Mouse (Mus musculus) adrenal gland, adult 2 months (tissue): ENCODE results near the gene Spag8. TPM values are rescaled to one million over a fixed set of nuclear protein-coding genes. Genes with fewer than 3 reads are reported as not detected.

Source experiments
- microRNA-seq, 2 experiments: library from miRNA; unstranded; fragments of <30 nt; microRNA quantifications; one replicate each; pipeline ENCODE4 v1.2.0; 2021
- polyA plus RNA-seq: library from polyadenylated mRNA; depleted of rRNA; stranded (reverse); fragments of >200 nt; gene quantifications from 2 replicates; pipeline ENCODE4 v1.2.3, GENCODE M21; 2012; rRNA removed
- total RNA-seq, 2 experiments: library from RNA; stranded (reverse); gene quantifications; 2 replicates each; pipeline ENCODE4 v1.2.3; 2021

Gene Spag8
- total and polyA plus RNA-seq, 3 experiments: 0.26 to 2.2 (median 0.45) TPM

Small RNAs within 50 kb of the gene (microRNA-seq; reads per million reads assigned to microRNA genes)
- gene Gm25262: 0 to 3.3 reads per million in 2 experiments

Other genes starting within 250 kb of the Spag8 start
- gene Fam166b, start 224.5 kb downstream of the Spag8 start, total RNA-seq: not detected
- 0.52 TPM in 1 of 2 replicates, not detected in the other for gene Fam166b, start 224.5 kb downstream of the Spag8 start, polyA plus RNA-seq
- gene Tesk1, start 211.7 kb downstream of the Spag8 start, total RNA-seq: 10 to 100 TPM; 60.1 to 73.3 TPM
- gene Tesk1, start 211.7 kb downstream of the Spag8 start, polyA plus RNA-seq: 124 and 142 TPM in 2 replicates
- 1 to 10 TPM; 3.0 to 3.3 TPM for gene Cd72, start 199.0 kb downstream of the Spag8 start, total RNA-seq
- 3.3 and 3.7 TPM in 2 replicates for gene Cd72, start 199.0 kb downstream of the Spag8 start, polyA plus RNA-seq
- gene Sit1, start 169.9 kb downstream of the Spag8 start, total RNA-seq: not detected
- gene Sit1, start 169.9 kb downstream of the Spag8 start, polyA plus RNA-seq: 0.28 and 0.73 TPM in 2 replicates
- 10 to 100 TPM; 54.5 to 69.2 TPM for gene Ccdc107, start 160.7 kb downstream of the Spag8 start, total RNA-seq
- 376 and 526 TPM in 2 replicates for gene Ccdc107, start 160.7 kb downstream of the Spag8 start, polyA plus RNA-seq
- gene Arhgef39, start 153.9 kb downstream of the Spag8 start, total RNA-seq: 1 to 10 TPM; 1.0 to 2.1 TPM
- gene Arhgef39, start 153.9 kb downstream of the Spag8 start, polyA plus RNA-seq: 4.8 and 6.6 TPM in 2 replicates
- under 1 TPM; 0.17 to 0.28 TPM for gene Car9, start 146.6 kb downstream of the Spag8 start, total RNA-seq
- gene Car9, start 146.6 kb downstream of the Spag8 start, polyA plus RNA-seq: 0.57 and 1.4 TPM in 2 replicates
- gene Tpm2, start 129.8 kb downstream of the Spag8 start, total RNA-seq: 100 to 1,000 TPM in 1 of 2 experiments, 10 to 100 TPM in 1; 43.3 to 120 TPM
- 21.1 and 34.6 TPM in 2 replicates for gene Tpm2, start 129.8 kb downstream of the Spag8 start, polyA plus RNA-seq
- 100 to 1,000 TPM; 123 to 178 TPM for gene Creb3, start 91.3 kb downstream of the Spag8 start, total RNA-seq
- gene Creb3, start 91.3 kb downstream of the Spag8 start, polyA plus RNA-seq: 178 and 207 TPM in 2 replicates
- gene Tln1, start 90.9 kb downstream of the Spag8 start, total RNA-seq: 100 to 1,000 TPM; 167 to 207 TPM
- 132 and 174 TPM in 2 replicates for gene Tln1, start 90.9 kb downstream of the Spag8 start, polyA plus RNA-seq
- gene Rgp1, start 74.9 kb downstream of the Spag8 start, total RNA-seq: 10 to 100 TPM; 47.1 to 50.7 TPM
- gene Rgp1, start 74.9 kb downstream of the Spag8 start, polyA plus RNA-seq: 50.1 and 57.4 TPM in 2 replicates
- gene Gba2, start 74.7 kb downstream of the Spag8 start, total RNA-seq: 10 to 100 TPM in 1 of 2 experiments, 1 to 10 TPM in 1; 6.8 to 13.0 TPM
- gene Gba2, start 74.7 kb downstream of the Spag8 start, polyA plus RNA-seq: 13.4 and 13.9 TPM in 2 replicates
- gene Msmp, start 69.1 kb downstream of the Spag8 start, total RNA-seq: 1 to 10 TPM; 1.2 to 3.0 TPM
- 0.94 and 1.5 TPM in 2 replicates for gene Msmp, start 69.1 kb downstream of the Spag8 start, polyA plus RNA-seq
- 10 to 100 TPM; 23.3 to 36.1 TPM for gene Npr2, start 21.7 kb downstream of the Spag8 start, total RNA-seq
- 34.1 and 38.0 TPM in 2 replicates for gene Npr2, start 21.7 kb downstream of the Spag8 start, polyA plus RNA-seq
- gene Hint2, start 2.9 kb upstream of the Spag8 start, total RNA-seq: 10 to 100 TPM; 48.8 to 96.9 TPM
- gene Hint2, start 2.9 kb upstream of the Spag8 start, polyA plus RNA-seq: 78.7 and 106 TPM in 2 replicates
- 1 to 10 TPM; 4.6 to 5.0 TPM for gene Tmem8b, start 15.4 kb upstream of the Spag8 start, total RNA-seq
- 14.7 and 17.5 TPM in 2 replicates for gene Tmem8b, start 15.4 kb upstream of the Spag8 start, polyA plus RNA-seq
- under 1 TPM; 0.23 to 0.24 TPM for gene Fam221b, start 15.6 kb upstream of the Spag8 start, total RNA-seq
- not detected in 2 replicates for gene Fam221b, start 15.6 kb upstream of the Spag8 start, polyA plus RNA-seq
- gene Olfr70, start 47.2 kb upstream of the Spag8 start, total RNA-seq: not detected
- gene Olfr70, start 47.2 kb upstream of the Spag8 start, polyA plus RNA-seq: not detected in 2 replicates
- gene Olfr71, start 56.7 kb upstream of the Spag8 start, total RNA-seq: not detected
- gene Olfr71, start 56.7 kb upstream of the Spag8 start, polyA plus RNA-seq: not detected in 2 replicates
- gene Hrct1, start 73.6 kb upstream of the Spag8 start, total RNA-seq: 1 to 10 TPM; 2.2 to 3.9 TPM
- gene Hrct1, start 73.6 kb upstream of the Spag8 start, polyA plus RNA-seq: 8.1 and 14.2 TPM in 2 replicates
- 1 to 10 TPM; 1.5 to 2.4 TPM for gene Spaar, start 76.4 kb upstream of the Spag8 start, total RNA-seq
- gene Spaar, start 76.4 kb upstream of the Spag8 start, polyA plus RNA-seq: 2.0 and 2.6 TPM in 2 replicates
- not detected for gene Olfr159, start 117.4 kb upstream of the Spag8 start, total RNA-seq
- not detected in 2 replicates for gene Olfr159, start 117.4 kb upstream of the Spag8 start, polyA plus RNA-seq
- not detected for gene Olfr156, start 170.3 kb upstream of the Spag8 start, total RNA-seq
- gene Olfr156, start 170.3 kb upstream of the Spag8 start, polyA plus RNA-seq: not detected in 2 replicates
- not detected for gene Olfr157, start 186.6 kb upstream of the Spag8 start, total RNA-seq
- 0.06 TPM in 1 of 2 replicates, not detected in the other for gene Olfr157, start 186.6 kb upstream of the Spag8 start, polyA plus RNA-seq
- not detected for gene Olfr155, start 198.0 kb upstream of the Spag8 start, total RNA-seq
- gene Olfr155, start 198.0 kb upstream of the Spag8 start, polyA plus RNA-seq: not detected in 2 replicates
- gene Reck, start 221.9 kb upstream of the Spag8 start, total RNA-seq: 10 to 100 TPM; 15.5 to 28.7 TPM
- 13.0 and 13.2 TPM in 2 replicates for gene Reck, start 221.9 kb upstream of the Spag8 start, polyA plus RNA-seq